Mouse (Mus musculus): ENCODE data around the gene Dapk2. TPM values are rescaled to one million over a fixed set of nuclear protein-coding genes. Genes with fewer than 3 reads are reported as not detected.
A peak's percentile ranks its signal among the peaks of the same experiment; 100 is the strongest.

The Dapk2 gene
- total RNA-seq, 2 experiments from 2014 or later = 2.4 to 3.6 TPM

DNA sequence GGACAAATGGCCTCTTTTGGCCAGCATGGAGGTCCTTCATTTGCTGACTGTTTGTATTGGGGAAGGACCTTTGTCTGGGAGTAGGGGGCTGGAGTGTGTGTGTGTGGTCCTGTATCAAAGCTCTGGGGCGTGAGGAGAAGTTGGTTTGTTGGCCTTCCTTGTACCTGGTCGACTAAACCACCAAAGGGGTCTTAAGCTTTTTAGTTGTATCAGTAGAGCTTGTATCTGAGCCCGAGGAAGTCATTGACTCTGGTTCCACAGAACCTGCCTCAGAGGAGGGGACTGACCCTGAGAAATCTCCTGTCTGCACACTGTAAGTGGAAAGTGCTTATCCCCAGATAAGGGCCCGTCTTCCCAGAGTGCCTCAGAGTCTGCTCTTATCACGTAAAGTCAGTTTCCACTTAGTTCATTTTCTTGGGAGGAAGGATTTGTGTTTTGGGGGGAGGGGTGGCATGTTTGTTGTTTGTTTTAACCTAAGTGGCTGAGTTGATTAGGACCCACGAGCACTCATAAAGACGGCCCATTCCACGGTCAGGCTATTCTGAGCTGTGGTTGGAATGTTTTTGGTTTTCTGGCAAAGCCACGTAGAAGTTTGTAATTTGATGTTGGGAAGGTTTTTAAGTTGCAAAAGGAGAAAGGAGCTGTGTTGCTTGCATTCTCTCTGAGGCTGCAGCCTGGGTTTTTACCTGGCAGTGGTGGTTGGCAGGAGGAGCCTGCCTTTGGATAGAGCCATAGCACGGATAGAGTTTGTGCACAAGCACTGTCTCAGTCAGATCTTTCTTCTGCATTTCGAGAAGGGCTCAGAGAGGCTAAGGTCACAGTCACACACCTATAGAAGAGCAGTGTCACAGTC is 24.0 kb downstream of the Dapk2 start:
- no peak for DNase-seq (ENCODE audit: low spot score in 2 of 2)
- intact Hi-C loops (cut with DNase I) = no loop called here

DNA sequence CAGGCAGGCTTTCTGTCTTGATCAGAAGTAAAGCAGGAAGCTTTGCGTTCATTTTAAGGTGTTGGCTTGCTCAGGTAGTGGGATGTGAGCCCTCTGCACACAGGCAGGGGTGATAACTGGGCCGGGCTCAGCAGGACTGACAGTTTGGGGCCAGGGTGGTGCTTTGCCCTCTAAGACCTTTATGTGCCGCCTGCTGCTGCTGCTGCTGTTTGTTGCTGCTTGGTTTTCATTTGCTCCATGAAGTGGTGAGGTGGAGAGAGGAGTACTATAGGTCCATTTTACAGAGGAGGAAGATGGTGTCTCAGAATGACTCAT is 24.6 kb downstream of the Dapk2 start:
- no peak for DNase-seq (ENCODE audit: low spot score in 2 of 2)
- intact Hi-C loops (cut with DNase I) = no loop called here

DNA sequence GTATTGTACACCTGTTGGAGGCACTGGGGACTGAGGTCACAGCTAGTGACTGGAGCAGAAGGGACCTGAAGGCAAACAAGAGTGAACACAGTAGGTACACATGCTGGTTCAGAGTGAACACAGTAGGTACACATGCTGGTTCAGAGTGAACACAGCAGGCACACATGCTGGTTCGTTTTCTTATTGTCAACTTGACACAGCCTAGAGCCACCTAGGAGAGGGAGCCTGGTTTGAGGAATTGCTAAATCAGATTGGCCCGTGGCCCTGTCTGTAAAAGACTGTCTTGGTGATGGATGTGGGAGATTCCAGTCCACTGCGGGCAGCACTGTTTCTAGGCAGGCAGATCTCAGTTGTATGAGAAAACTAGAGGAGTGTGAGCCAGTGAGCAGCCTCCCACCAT is 25.0 kb downstream of the Dapk2 start:
- intact Hi-C loops (cut with DNase I) = no loop called here
- DNase-seq (ENCODE audit: low spot score in 2 of 2) = no peak

DNA sequence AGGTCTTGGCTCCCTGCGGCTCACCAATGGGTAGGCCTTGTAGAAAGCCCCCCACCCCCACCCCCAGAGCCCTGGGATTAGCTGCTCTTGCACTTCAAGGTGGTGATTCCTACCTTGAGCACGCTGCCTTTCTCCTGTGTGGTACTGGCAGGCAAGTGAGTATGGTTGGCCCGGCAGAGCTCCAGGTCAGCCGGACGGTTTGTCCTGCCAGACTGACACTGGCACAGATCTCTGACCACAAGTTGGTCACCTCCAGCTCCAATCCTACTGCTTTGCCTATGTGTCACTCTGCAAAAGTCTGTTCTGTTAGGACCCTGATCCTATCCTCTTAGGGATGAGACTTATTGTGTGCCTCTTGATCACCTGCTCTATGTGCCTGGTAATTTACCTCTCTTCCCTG is 26.5 kb downstream of the Dapk2 start:
- intact Hi-C loops (cut with DNase I) = no loop called here
- DNase-seq (ENCODE audit: low spot score in 2 of 2) = no peak

DNA sequence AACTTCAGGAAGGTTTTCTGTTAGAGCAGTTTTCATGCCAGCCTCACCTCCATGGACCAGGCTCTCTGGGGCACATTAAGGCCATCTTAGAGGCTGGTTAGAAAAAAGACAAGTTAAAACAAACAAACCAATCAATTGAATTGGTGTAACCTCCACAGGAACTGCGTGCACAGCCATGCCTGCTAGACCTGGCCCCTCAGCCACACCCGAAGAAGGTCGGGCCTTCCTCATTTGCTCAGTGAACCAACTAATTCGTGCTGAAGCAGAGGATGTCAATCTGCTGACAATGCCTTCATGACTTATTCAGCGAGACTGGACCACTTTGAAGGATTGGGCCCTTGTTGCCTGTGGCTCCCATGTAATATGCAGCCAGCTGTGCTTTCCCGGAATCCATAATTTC is 28.4 kb downstream of the Dapk2 start:
- intact Hi-C loops (cut with DNase I) = no loop called here
- DNase-seq (ENCODE audit: low spot score in 2 of 2) = no peak

DNA sequence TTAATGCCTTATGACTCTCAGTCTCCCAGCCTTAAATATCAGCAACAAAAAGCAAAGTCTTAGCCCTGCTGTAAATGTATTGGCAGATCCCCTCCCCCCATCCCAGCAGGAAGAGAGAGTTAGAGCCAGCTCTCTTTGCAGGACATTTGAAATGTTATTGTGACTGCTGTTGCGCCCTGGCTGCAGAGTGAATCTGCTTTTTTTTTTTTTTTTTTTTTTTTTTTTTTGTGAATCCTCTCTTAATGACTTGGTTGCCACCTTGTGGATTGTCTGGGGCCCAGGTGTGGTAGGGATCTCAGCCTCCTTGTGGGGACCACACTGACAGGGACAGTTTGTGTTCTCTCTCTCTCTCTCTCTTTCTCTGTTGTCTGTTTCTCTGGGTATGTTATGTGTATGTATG is 31.0 kb downstream of the Dapk2 start:
- DNase-seq (ENCODE audit: low spot score in 2 of 2) = no peak
- intact Hi-C loops (cut with DNase I) = no loop called here

DNA sequence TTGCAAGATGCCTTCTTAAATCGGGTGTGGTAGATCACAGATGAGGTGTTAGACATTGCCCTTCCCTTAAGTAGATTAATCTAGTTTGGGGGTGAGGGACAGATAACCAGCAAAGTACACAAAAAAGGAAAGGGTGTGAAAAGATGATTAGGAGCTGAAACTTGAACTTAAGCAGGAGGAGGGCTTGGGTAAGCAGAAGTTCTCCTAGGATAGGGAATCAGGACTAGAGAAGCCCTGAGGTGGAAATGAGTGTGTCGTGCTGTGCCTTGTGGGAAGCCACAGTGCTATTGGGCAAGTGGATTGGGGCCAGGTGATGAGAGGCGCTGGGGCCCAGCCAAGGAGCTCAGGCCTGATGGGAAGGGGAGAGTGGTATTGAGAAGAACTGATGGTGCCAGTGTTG is 36.0 kb downstream of the Dapk2 start:
- no peak for DNase-seq (ENCODE audit: low spot score in 2 of 2)
- intact Hi-C loops (cut with DNase I) = no loop called here

DNA sequence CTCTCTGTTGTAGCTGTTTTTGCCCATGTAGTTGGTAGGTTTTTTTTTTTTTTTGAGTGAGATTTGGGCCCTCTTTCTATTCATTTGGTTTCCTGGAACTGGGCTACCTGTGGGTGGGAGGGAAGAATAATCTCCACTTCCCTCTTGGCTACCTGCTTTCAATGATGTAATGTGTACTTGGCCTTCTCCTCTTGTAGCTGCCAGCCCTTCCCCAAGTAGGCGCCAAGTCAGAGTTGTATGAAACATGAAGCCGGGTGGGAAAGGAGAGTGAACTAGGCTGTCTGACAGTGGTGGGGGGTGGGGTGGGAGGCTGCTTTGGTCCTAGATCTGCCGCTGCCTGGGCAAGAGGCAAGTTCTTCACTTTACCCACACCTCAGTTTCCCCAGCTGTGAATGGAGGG is 38.5 kb downstream of the Dapk2 start:
- intact Hi-C loops (cut with DNase I) = no loop called here
- DNase-seq (ENCODE audit: low spot score in 2 of 2) = no peak

DNA sequence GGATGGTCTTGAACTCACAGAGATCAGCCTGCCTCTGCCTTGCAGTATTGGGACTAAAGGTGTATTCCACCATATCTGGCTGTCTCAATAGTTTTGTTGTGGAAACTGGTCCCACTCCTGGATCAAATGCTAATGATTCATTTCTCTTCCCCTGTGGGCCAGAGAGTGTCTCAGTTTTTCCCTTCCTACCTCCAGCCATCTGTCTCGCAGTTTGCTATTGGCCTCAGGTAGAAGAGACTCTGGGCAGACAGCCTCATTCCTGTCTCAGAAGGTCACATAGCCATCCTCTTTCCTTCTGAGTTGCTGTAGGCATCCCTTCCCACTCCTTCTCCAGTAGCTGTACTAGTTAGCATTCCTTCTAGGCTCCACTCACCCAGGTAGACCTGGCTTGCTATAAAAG is 40.5 kb downstream of the Dapk2 start:
- intact Hi-C loops (cut with DNase I) = no loop called here
- DNase-seq (ENCODE audit: low spot score in 2 of 2) = no peak

DNA sequence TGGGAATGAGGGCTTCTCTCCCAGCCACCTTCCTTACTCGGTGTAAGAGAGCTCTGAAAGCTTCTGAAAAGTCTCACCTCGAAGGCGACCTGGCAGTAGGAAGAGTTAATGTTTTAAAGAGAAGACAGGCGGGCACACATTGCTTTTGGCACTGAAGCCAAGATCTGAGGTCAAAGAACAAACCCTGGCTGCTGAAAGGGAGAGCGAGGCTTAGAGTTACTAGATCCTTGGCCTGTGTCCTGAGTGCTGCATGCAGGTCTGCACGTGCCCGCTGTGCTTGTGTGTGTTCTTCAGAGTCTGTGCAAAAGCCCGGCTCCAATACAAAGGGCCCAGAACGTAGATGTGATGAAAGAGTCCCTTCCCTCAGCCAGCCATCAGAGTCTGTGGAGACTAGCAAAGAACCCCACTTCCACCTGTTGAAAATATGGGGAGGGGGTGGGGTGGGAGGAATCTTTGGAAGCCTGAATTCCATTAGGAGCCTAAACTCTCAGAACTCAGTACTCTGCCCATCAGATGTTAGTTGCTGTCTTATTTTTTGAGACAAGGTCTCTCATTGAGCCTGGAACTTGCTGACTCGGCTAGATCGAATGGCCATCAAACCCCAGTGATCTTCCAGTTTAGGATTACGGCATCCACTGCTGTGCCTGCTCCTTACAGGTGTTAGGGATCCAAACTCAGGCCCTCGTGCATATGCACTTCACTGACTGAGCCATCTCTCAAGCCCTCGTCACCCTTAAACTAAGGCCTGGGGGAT is 41.8 kb downstream of the Dapk2 start:
- intact Hi-C loops (cut with DNase I) = no loop called here

DNA sequence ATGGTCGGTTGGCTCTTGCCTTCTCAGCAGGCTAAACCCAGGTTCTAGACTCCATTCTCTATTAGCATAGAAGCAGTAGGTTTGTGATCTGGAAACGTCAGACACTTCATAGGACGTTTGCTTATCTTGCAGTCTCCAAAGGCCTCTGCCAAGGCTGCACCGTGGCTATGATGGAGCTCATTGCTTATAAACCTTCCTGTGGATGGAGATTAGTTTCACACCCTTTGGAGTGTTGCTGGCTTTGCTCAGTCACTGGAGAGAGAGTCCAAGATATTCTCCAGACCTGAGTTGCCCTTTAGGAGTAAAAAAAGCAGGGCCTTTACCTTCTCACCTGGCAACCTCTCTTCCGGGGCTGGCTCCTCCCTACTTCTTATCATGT is 42.4 kb downstream of the Dapk2 start:
- intact Hi-C loops (cut with DNase I) = no loop called here
- DNase-seq (ENCODE audit: low spot score in 2 of 2) = no peak

More for the DNA sequence above, 41.8 kb downstream of the Dapk2 start:
- DNase-seq (ENCODE audit: low spot score in 2 of 2) = no peak

DNA sequence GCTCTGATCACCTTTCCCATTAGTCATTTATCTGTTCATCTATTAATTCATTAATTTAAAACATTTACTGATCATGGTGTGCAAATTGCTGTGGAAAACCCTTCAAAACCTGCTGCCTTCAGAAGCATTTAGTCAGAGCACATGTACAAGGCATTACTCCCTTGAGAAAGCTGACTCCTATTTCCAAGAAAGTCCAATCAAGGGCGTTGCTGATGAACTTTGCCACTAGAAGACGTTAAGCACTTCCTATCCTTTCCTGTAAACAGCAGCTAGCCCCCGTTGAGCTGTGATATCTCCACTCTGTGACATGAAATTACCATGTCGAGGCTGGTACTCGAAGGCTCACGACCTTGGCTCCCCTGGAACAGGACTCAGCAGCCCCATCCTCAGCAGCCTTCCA is 43.6 kb downstream of the Dapk2 start:
- intact Hi-C loops (cut with DNase I) = no loop called here
- no peak for DNase-seq (ENCODE audit: low spot score in 2 of 2)

DNA sequence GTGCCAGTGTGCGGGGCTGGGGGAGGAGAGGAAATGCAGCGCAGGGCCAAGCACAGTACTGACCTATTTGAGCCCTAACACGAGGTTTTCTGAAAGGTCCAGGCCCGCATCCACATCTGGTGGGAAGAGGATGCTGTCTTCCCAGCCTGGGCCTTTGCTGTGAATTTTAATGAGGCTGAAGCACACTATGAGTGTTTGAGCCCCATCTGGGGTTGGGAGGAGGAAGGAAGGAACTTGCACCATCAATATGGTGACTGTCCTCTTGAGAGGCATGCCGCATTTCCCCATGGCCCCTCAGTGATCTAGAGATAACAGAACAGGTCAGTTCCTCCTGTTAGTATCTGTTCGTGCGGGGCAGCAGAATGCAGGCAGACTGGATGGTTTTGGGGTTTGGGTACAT is 44.4 kb downstream of the Dapk2 start:
- DNase-seq (ENCODE audit: low spot score in 2 of 2) = no peak
- intact Hi-C loops (cut with DNase I) = no loop called here

DNA sequence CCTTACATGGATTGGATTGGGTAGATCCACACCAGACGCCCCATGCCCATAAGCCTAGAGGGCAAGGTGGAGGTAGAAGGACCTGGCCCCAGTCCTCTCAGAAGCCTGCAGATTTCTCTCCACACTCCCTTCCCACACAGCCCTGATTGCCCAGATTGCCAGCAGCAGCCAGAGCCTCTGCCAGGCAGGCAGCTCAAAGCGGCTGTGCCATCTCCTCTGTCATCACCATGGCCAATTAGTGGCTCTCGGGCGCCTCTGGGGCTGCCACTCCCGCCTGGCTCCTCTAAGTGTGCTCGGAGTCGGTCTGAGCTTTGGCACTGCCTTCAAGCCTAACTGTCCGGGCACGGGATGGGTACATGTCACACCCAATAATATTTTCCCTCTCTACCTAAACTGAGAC is 47.7 kb downstream of the Dapk2 start:
- intact Hi-C loops (cut with DNase I) = no loop called here
- DNase-seq (ENCODE audit: low spot score in 2 of 2) = peak in 1 of 2 experiments; percentile 5

DNA sequence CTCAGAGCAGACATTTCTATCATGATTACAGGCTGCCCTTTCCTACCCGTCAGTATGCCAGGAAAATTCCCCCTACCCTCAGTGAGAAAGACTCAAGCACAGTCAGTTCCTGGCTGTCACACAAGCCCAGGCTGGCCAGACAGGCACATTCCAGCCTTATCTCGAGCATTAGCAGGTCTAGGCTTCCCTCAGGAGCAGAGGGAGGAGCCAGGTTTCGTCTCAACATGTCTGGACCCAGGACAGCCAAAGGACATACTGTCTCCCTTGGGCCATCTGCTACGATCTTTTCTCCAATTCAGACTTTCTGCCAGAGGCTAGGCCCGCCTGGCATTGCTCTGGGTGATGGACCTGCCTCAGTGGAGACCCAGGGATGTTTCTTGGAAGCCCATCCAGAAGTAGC is 48.8 kb downstream of the Dapk2 start:
- intact Hi-C loops (cut with DNase I) = no loop called here
- DNase-seq (ENCODE audit: low spot score in 2 of 2) = no peak

DNA sequence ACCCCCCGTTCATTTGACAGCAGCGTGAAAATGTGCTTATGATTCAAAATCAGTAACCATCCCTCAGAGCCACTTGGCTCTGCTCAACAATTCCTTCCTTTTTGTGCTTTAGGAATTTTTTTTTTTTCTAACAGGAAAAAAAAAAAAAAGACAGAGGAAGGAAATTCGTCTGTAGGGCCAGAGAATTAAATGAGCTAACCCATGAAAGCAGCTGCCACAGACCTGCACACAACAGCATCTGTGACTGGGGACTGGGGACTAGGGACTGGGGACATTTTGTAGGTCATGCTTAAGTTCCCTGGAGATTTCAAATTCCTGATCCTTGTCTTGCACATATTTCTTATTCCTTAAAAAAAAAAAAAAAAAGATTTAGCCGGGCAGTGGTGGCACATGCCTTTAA is 53.4 kb downstream of the Dapk2 start:
- DNase-seq (ENCODE audit: low spot score in 2 of 2) = no peak
- intact Hi-C loops (cut with DNase I) = no loop called here

DNA sequence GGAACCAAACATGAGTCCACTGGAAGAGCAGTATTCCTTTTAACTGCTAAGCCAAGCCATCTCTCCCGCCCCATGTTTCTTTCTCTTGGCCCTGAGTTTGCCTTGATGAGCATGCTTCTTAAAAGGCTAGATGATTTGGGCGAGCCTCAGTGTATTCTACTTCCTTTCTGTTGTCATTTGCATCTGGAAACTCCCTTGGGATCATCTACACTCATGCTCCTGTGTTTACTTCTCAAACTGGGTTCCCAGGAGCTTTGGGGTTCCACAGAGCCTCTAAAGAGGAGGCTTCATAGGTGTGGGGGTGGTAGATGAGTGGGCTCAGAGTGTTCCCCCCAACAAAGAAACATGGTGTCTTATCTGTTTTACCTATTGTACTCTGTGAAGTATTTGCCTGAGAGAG is 54.1 kb downstream of the Dapk2 start:
- intact Hi-C loops (cut with DNase I) = no loop called here
- DNase-seq (ENCODE audit: low spot score in 2 of 2) = no peak

DNA sequence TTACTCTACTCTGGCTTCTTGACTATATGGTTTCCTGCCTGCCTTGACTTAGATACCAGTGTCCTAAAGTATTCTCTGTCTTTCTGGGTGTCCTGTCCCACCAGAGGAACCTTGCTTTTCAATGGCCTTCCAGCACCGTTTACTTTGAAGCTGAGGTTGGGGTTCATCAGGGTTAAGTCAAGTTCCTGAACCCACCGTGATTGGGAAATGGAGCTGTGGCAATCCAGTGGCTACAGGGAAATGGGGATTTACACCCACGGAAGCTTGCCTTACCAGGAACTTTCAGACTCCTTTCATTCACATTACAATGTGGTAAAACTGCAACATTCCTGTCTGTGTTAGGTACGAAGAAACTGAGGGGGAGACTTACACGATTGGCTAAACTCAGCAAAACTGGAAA is 54.8 kb downstream of the Dapk2 start:
- DNase-seq (ENCODE audit: low spot score in 2 of 2) = no peak
- intact Hi-C loops (cut with DNase I) = no loop called here

DNA sequence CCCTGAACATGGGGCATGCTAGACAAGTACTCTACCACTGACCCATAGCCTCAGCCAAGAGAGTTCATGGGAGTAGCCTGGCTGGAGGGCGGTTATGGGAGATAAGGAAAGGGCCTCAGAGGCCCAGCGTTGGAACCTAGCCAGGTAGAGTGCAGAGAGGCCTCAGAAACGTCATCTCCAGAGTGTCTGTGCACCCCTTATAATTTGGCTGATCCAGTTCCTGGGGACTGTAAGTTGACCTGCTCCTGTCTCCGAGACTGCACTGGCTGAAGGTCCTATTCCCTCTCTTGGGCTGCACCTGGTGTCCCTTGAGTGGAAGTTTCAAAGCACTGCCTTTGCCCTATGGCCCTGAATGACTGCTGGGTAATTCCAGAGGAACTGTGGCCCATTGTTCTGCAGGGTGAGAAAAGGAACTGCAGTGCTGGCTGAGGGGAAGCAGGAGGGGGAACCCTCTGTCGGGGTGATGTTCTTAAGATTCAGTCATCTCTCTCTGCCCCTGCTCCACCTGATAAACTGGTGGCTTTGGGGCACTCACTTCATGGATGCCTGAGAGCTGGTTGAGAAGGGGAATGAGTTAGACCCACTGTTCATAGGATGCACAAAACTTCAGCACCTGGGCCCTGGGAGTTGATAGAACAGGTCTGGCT is 55.5 kb downstream of the Dapk2 start:
- intact Hi-C loops (cut with DNase I) = no loop called here

DNA sequence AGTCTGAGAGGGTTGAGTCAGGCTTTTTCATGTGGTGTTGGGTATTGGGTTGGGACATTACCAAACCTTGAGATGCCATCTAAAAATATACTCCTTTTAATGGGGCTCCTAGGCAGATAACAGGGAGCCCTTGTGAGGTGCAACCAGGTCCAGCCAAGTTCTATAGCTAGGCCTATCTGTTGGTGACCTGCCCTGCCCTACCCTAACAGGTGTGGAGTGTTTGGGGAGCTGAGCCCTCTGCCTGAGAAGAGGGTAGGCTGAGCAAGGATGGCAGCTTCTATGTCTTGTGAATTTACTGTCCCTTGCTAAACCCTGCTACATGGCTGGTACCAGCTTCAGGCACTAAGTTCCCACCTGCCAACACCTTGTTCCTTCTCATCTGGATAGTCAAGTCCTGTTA is 57.5 kb downstream of the Dapk2 start:
- DNase-seq (ENCODE audit: low spot score in 2 of 2) = no peak
- intact Hi-C loops (cut with DNase I) = no loop called here

More for the DNA sequence above, 55.5 kb downstream of the Dapk2 start:
- no peak for DNase-seq (ENCODE audit: low spot score in 2 of 2)

DNA sequence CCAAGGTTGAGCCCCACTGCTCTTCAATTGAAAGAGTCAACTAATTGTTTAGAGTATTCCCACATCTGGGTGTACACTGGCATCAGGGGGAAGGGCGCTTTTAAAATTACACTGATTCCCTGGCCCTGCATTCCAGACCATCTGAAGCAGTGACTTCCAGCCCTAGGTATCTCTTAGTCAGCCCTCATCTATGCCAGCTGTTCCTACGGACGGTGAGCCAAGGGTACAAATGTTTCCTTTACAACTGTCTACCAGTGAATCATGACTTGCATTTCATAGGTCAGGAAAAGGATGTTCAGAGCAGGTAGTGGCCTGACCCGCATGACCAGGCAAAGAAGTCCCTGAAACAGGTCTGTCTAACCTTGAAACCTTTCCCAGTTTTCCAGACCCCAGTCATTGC is 59.9 kb downstream of the Dapk2 start:
- DNase-seq (ENCODE audit: low spot score in 2 of 2) = no peak
- intact Hi-C loops (cut with DNase I) = no loop called here

Data from left cerebral cortex, postnatal 36 days (tissue).